In the genomic region with DNA sequence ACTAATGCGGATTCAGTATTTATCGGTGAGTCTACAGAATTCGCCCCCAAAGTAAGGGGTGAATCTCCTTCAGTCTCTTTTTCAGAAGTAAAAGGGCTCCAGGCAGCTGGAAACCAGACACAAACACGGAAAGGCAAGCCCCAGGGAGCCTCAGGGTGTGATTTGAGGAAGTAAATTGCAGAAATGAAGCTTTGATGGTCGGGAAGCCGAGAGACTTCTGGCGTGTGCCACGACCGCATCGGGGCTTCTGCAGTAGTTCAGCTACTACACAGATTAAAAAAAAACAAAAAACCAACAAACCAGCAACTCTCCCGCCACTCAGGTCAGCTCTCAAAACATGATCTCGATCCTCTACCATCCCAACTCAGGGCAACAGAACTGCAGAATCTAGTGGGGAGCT, we compare ENCODE assay signal across 15 mouse cellular contexts. TPM values are rescaled to one million over a fixed set of nuclear protein-coding genes. Genes with fewer than 3 reads are reported as not detected.
DNase-seq lines count a peak whose midpoint lies in the region; ATAC-seq and TF ChIP-seq lines count a peak whose summit lies in the region.
"Had no signal": no experiment of that assay in that cellular context is flagged by ENCODE, and none has a peak within 500 bp of the region (broad histone marks: within the 10 kb centered on the region; RNA-seq: fewer than 3 reads in every experiment).

No protein-coding gene starts in this region.

- no peak overlapping the region for H3K9ac ChIP-seq in hindbrain, embryonic 13.5 days
- H3K9ac ChIP-seq: forebrain, embryonic 12.5 days; heart, embryonic 13.5 days; liver, embryonic 14.5 days had no signal

- H3K36me3 ChIP-seq in thymus, adult 2 months (ENCODE audit: control insufficient read depth, insufficient read depth, low read length), result no peaks in the 10 kb centered on the region
- no peaks in the 10 kb centered on the region for H3K36me3 ChIP-seq in hindbrain, embryonic 13.5 days
- H3K36me3 ChIP-seq: forebrain, embryonic 12.5 days; heart, embryonic 13.5 days had no signal

- H3K4me3 ChIP-seq in gastrocnemius, adult 2 months, result no peak overlapping the region
- H3K4me3 ChIP-seq in thymus, adult 2 months (ENCODE audit: control insufficient read depth, insufficient read depth, low read length), result no peak overlapping the region
- H3K4me3 ChIP-seq in hindbrain, embryonic 13.5 days, result no peak overlapping the region
- H3K4me3 ChIP-seq: forebrain, embryonic 12.5 days; heart, embryonic 13.5 days; myocyte had no signal

- 3% methylated on average over 12 of the region's 12 CpGs for WGBS in thymus, adult 2 months
- 77% methylated on average over 12 of the region's 12 CpGs for WGBS in hindbrain, embryonic 13.5 days

- ATAC-seq in megakaryocyte progenitor cell, adult 5-6 weeks (replicated peaks; ENCODE audit: poor library complexity), result peak; percentile 82
- ATAC-seq in hindbrain, embryonic 13.5 days (ENCODE audit: low FRiP score), result no peak

- TF ChIP-seq POLR2A in thymus, adult 2 months (IDR thresholded peaks at IDR 0.05; ENCODE audit: control insufficient read depth, extremely low read depth, insufficient read depth, low read length, poor library complexity), result no peak

- TF ChIP-seq CTCF in gastrocnemius, adult 2 months (IDR thresholded peaks at IDR 0.05), result no peak
- TF ChIP-seq CTCF in thymus, adult 2 months (IDR thresholded peaks at IDR 0.05; ENCODE audit: borderline replicate concordance, control insufficient read depth, extremely low read depth, insufficient read depth, low read length, poor library complexity), result no peak

- peak; percentile 18 for DNase-seq in gastrocnemius, adult 2 months
- DNase-seq in gastrocnemius, postnatal 36 days, result no peak
- peak; percentile 39 for DNase-seq in thymus, adult 2 months
- DNase-seq in thymus, adult 18-20 months, result no peak
- DNase-seq in embryo, embryonic 10.5 days (ENCODE audit: low spot score), result no peak
- no peak for DNase-seq in yolk sac, embryonic 10.5 days (ENCODE audit: low spot score)
- DNase-seq: cerebellum, postnatal 36 days; kidney, postnatal 25 days had no signal

- H3K4me2 ChIP-seq in hindbrain, embryonic 13.5 days, result no peak overlapping the region
- H3K4me2 ChIP-seq: forebrain, embryonic 12.5 days; heart, embryonic 13.5 days had no signal

- peaks cover 51% of the 10 kb centered on the region for H3K4me1 ChIP-seq in thymus, adult 2 months (replicated peaks; ENCODE audit: control insufficient read depth, insufficient read depth, low read length)
- no peaks in the 10 kb centered on the region for H3K4me1 ChIP-seq in hindbrain, embryonic 13.5 days (replicated peaks)
- H3K4me1 ChIP-seq: forebrain, embryonic 12.5 days; heart, embryonic 13.5 days had no signal

- no peaks in the 10 kb centered on the region for H3K27me3 ChIP-seq in thymus, adult 2 months (ENCODE audit: control insufficient read depth, insufficient read depth, low read length)
- H3K27me3 ChIP-seq in hindbrain, embryonic 13.5 days, result no peaks in the 10 kb centered on the region
- H3K27me3 ChIP-seq: forebrain, embryonic 12.5 days; heart, embryonic 13.5 days had no signal

- intact Hi-C loops in gastrocnemius, adult 2 months (cut with DNase I), result no loop called here
- intact Hi-C loops in gastrocnemius, postnatal 36 days (cut with DNase I), result no loop called here

- H3K9me3 ChIP-seq in hindbrain, embryonic 13.5 days, result no peaks in the 10 kb centered on the region
- H3K9me3 ChIP-seq: forebrain, embryonic 12.5 days; heart, embryonic 13.5 days had no signal

- no peak overlapping the region for H3K27ac ChIP-seq in gastrocnemius, adult 2 months
- H3K27ac ChIP-seq in thymus, adult 2 months (ENCODE audit: control insufficient read depth, insufficient read depth, low read length), result no peak overlapping the region
- H3K27ac ChIP-seq in hindbrain, embryonic 13.5 days, result no peak overlapping the region
- H3K27ac ChIP-seq: forebrain, embryonic 12.5 days; heart, embryonic 13.5 days; liver, embryonic 14.5 days had no signal

RNA-seq across cellular contexts. Expression of gene Flt3, which starts 37.2 kb away (rescaled TPM):
- not detected for total RNA-seq in gastrocnemius, adult 2 months (2021)
- under 1 TPM in 1 of 2 experiments, not detected in 1; 0.07 TPM for total RNA-seq in gastrocnemius, postnatal 36 days (2021)
- polyA plus RNA-seq in thymus, adult 2 months (2012; rRNA removed), result 5.3 and 5.8 TPM in 2 replicates
- 8.9 and 14.2 TPM in 2 replicates for total RNA-seq in megakaryocyte progenitor cell, adult 5-6 weeks (2015)
- total RNA-seq in megakaryocyte progenitor cell, adult 5-6 weeks (2017), result 18.3 and 22.9 TPM in 2 replicates
- 0.36 and 0.40 TPM in 2 replicates for polyA plus RNA-seq in hindbrain, embryonic 13.5 days (2015; fragmentation: Nextera tagmentation; extraction: Ambion mirVana)

RNA-seq across cellular contexts. Expression of gene Urad, which starts 40.8 kb away (rescaled TPM):
- total RNA-seq in gastrocnemius, adult 2 months (2021), result not detected
- not detected for total RNA-seq in gastrocnemius, postnatal 36 days (2021)
- polyA plus RNA-seq in thymus, adult 2 months (2012; rRNA removed), result 0.15 and 0.87 TPM in 2 replicates
- total RNA-seq in megakaryocyte progenitor cell, adult 5-6 weeks (2015), result not detected in 2 replicates
- not detected in 2 replicates for total RNA-seq in megakaryocyte progenitor cell, adult 5-6 weeks (2017)
- polyA plus RNA-seq in hindbrain, embryonic 13.5 days (2015; fragmentation: Nextera tagmentation; extraction: Ambion mirVana), result not detected in 2 replicates
- polyA plus RNA-seq: forebrain, embryonic 12.5 days; heart, embryonic 13.5 days; myocyte had no signal

RNA-seq across cellular contexts. Expression of gene Cdx2, which starts 56.0 kb away (rescaled TPM):
- not detected for total RNA-seq in gastrocnemius, adult 2 months (2021)
- not detected for total RNA-seq in gastrocnemius, postnatal 36 days (2021)
- 0.32 TPM in 2 replicates for polyA plus RNA-seq in thymus, adult 2 months (2012; rRNA removed)
- not detected in 2 replicates for total RNA-seq in megakaryocyte progenitor cell, adult 5-6 weeks (2015)
- not detected in 2 replicates for total RNA-seq in megakaryocyte progenitor cell, adult 5-6 weeks (2017)
- polyA plus RNA-seq in hindbrain, embryonic 13.5 days (2015; fragmentation: Nextera tagmentation; extraction: Ambion mirVana), result 0.08 TPM in 1 of 2 replicates, not detected in the other
- total RNA-seq: adrenal gland, adult 18-20 months had no signal
- polyA plus RNA-seq: forebrain, embryonic 12.5 days; heart, embryonic 13.5 days; liver, embryonic 14.5 days; myocyte had no signal

Comparison
In these comparisons a context has a peak if more than half of its experiments do, and no peak if none do; other contexts are left out.
1. DNase-seq: peak in gastrocnemius, adult 2 months (single experiment) and thymus, adult 2 months (single experiment); none in gastrocnemius, postnatal 36 days (0 of 2), thymus, adult 18-20 months (0 of 2), embryo, embryonic 10.5 days (single experiment) and yolk sac, embryonic 10.5 days (single experiment).
2. RNA of gene Flt3, which starts 37.2 kb away (total RNA-seq): 8.9 to 22.9 TPM in megakaryocyte progenitor cell, adult 5-6 weeks; 0.07 TPM in gastrocnemius, postnatal 36 days and not detected in gastrocnemius, adult 2 months; every median in the first group is over 4 times any median in the second.